Mouse (Mus musculus) common myeloid progenitor, adult 5-6 weeks (primary cell): ENCODE results near the gene Mbnl1. TPM values are rescaled to one million over a fixed set of nuclear protein-coding genes. Genes with fewer than 3 reads are reported as not detected.

Experiments
- ATAC-seq: replicated peaks from 2 replicates; pipeline ENCODE4 v1.8.0; 2016; ENCODE audit warnings: low read depth, mild to moderate bottlenecking, moderate TSS enrichment, inconsistent platforms; ENCODE audit not compliant: poor library complexity, severe bottlenecking
- total RNA-seq: library from RNA; stranded (forward); fragments of 200-1000, 187-1606 nt; gene quantifications from 2 replicates; pipeline ENCODE4 v1.2.3, GENCODE M21; 2017

Gene Mbnl1
- total RNA-seq, 1 experiment from 2014 or later = 813 TPM

DNA sequence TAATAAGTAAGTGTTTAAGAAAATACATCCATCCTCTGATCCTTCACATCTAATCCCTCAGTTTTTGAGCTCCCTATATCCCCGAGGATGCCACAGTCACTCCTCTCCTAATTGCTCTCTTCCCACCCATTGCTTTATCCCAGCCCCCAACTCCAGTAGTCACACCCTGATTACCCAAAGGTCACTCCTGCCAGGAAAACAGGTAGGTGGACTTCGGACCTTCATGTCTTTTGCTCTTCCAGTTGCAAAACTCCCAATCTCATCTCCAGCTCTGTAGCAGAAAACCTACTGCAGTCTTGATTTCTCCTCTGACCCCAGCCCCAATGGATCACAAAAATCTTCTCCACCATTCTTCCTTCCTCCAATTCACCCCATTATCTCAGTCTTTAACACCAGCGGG is 169.6 kb downstream of the Mbnl1 start:
- ATAC-seq = no peak

DNA sequence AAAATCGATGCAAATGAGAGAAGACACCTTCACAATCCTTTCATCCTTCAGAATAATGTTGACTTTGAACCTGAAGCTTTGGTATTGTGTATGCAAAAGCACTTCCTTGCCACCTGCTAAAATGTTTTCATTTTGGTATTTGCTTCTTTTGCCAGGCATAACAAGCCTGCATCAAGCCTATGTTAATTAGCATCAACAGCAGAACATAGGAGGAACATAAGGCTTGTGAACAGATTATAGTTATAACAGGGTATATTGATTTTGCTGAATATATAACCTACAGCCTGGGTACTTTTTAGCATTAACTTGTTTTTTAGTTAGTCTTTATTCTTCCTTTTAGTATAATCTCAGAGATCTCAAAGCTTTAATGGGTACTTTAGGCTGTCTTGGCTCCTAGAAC is 172.9 kb downstream of the Mbnl1 start:
- ATAC-seq = no peak

DNA sequence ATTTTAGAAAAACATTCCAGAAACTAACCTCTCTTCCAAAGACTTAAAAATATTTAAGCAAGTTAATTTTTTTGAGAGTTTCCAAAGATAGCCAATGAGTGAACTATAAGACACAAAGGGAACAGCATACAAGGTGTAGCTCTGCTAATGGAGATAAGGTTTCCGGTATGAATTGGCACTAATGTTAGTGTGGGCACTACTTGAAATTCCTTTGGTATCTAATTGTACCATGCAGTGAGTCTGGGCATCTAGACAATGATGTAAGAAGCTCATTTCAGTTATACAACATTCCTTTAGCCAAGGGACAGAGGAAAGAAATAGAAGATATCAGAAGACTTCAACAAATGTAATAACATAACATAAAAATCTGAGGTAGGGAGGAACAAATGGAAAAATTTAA is 175.7 kb downstream of the Mbnl1 start:
- ATAC-seq = peak; percentile 62

DNA sequence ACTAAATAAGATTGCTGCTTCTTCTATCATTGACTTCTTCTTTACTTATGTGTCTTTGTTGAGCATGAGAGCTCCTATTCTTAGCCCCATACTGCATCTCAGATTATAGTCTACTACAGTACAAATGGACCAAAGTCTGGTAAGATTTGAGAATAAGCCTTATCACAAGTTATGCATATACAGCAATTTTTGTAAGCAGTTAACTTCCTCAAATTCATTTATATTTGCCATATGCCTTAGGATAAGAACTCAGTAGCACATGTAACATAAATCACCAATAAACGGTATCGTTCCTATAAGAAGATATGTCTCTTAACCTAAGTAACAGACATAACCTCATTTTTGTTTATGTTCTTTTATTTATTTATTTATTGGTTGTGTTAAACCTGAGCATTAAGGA is 188.1 kb downstream of the Mbnl1 start:
- ATAC-seq = no peak
